Mouse (Mus musculus): ENCODE measurements around the gene Synm. TPM values are rescaled to one million over a fixed set of nuclear protein-coding genes. Genes with fewer than 3 reads are reported as not detected.

Gene Synm
- total RNA-seq (2022) = 10 to 100 TPM; 18.3 to 20.8 (median 19.8) TPM

DNA sequence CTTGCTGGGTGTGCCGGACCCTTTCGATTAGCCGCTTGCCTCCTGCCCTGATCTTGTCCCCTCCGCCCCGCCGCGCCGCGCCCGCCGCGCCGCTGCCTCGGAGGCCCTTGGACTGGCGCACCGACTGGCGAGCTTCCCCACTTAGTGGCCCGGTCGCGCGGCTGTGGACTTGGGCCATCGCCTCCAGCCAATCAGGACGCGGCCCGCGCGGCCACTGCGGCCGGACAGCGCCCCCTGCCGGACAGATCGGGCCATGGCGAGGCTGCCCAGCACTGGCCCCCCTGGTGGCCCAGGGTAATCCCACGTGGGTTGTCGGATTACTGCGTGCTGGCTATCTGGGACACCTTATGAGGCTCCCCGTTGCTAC, at the start of gene Synm:
Gene Synm, minus strand, starts transcription at position 114 of the 367 bp plus-strand sequence.
- peak; percentile 71 to 85 for DNase-seq (ENCODE audit: low spot score in 2 of 2)

DNA sequence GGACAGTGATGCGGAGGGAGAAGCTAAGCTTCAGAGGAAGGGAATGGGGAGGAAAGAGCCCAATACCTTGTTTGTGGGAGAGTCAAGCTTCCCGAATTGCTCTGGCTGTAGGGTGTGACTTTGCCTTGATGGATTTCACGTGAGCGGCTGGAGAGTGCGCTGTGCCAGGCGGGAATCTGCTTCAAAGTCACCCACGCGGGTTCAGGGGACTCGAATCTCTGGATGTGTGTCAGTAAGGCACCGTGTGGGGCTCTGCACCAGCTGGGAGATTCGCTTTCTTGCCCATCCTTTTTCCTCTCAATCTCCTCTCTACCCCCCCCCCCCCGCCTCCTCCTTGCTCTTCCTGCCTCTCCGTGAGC, 44.3 kb upstream of the Synm start:
- DNase-seq (ENCODE audit: low spot score in 2 of 2) = no peak

DNA sequence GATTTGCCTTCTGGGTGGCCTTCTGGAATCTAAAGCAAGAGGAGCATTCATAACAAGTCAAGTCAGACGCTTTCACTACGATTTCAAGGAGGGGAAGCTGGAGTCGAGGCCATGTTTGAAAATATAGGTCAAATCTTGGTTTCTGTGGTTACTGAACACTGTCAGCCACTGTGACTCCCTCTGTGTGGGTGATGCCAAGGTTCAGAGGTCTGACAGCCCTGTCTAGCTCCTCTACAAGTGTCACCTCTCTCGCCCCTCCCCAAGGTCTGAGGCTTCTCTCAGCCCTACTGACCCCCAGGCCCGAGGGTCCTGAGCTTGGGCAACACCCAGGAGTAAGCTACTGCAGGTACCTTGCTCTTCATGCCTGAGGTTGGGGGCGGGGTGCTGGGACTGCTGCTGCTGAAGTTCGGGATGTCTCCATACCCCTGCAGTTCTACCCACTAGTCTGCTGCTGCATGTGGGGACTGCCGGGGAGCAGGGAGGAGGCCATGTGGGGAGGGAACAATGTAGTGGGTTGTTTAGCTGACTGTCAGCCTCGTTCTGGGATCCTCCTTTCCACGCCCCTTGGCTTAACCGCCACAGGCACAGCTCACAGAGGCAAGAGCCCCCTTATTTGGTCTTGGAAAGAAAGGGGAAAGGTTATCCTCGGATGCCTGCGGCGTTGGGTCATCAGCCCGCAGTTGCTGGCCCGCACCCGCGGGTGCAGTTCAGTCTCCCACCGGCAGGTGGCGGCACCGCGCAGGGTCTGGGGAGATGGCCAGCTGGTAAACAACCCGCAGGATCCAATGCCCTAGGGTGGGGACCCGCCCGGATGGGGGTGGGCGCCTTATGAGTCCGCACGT, 43.7 kb upstream of the Synm start:
- peak; percentile 59 to 86 for DNase-seq (ENCODE audit: low spot score in 2 of 2)

DNA sequence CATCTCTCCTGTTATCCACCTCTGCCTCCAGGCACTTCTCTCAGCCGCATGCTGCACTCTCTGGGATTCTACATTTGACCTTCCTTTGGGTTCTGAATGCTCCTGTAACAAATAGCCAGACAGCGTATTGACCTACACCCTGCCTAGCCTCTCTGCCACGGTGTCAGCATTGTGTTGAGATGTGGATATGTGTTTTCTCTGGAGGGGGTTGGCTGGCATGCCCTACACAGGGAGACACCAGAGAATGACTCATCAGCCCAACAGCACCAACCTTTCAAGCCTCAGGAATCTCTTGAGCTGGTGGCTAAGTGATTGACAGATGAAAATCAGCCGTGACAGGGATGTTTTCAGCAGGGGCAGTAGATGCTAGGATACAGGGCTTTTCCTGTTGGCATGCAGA, 41.5 kb upstream of the Synm start:
- no peak for DNase-seq (ENCODE audit: low spot score in 2 of 2)

DNA sequence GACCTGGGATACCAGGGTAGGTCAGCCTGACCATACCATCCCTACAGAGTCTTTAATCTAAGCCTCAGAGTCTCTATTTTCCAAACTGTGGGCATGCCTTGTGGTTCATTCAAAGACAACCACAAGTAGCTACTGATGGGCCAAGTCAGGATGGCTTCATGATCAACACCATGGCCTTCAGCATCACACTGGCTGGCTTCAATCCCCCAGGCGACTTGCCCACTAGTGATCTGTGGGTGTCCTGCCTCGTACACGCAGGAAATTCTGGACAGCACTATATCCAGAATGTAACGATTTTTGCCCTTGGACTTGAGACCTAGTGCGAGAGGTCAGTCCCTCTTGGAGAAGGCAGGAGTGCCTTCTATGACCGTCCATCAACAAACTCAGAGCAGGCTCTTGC, 41.0 kb upstream of the Synm start:
- DNase-seq (ENCODE audit: low spot score in 2 of 2) = no peak

DNA sequence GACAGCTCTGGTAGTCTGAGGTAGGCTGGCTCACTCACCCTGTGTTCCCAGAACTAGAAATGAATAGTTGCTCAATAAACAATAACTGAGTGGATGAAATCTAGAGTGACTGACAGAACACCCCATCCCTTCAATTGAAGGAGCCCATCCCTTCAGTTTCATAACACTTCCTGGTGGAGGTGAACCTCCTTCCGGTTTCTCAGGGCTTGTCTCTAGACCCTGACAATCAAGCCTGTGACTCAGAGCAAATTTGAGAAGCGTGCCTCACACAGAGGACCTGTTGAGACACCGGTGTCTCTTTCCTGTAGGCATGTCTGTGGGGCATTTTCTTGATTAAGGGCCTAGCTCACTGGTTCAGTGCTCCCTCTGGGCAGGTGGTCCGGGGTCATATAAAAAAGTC, 38.9 kb upstream of the Synm start:
- no peak for DNase-seq (ENCODE audit: low spot score in 2 of 2)

DNA sequence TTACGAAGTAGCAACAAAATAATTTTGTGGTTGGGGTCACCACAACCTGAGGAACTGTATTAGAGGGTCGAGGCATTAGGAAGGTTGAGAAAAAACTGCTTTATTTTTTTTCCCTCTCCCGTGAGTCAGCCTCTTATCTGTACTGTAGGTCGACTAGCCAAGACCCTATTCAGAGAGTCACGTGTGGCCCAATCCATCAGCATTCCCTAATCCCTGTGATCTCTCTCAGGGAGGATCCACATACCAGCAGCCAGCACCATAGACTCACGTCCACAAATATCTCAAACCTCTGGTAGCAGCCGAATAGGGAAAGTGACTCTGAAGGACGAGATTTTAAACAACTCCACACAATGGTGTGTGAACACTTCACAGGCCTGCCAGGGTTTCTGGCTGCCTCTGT, 37.5 kb upstream of the Synm start:
- no peak for DNase-seq (ENCODE audit: low spot score in 2 of 2)

DNA sequence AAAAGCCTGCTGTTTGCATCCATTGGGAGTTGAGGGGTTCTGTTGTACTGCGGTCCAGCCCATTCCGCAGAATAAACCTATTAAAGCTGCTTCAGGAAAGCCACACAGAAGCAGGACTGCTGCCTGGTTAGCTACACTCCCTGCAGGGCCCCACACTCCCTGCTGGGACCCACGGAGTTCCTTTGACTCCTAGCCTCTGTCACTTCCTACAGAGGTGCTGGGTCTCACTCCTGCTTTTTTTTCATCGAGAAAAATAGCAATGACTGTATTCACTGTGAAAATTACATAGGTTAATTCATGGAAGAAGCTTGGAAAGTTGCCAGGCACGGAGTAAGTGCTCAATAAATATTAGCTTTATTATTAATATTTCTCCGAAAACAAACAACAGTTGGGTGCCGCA, 33.9 kb upstream of the Synm start:
- DNase-seq (ENCODE audit: low spot score in 2 of 2) = no peak

DNA sequence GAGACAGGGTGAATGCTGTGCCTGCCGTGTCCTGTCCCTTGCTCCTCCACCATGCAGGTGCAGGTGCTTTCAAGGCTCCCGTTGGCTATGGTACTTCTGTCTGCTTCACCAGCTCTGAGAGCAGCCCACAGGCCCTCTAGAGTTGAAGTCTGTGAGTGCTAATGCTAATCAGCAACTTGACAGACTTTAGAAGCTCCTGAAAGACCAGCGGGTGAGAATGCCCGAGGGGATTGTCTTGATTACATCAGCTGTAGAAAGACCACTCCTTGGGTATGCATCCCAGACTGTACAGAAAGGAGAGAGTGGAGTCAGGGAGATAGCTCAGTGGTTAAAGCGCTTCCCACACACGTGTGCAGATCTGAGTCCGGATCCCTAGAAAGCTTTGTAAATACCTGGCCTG, 31.7 kb upstream of the Synm start:
- no peak for DNase-seq (ENCODE audit: low spot score in 2 of 2)

DNA sequence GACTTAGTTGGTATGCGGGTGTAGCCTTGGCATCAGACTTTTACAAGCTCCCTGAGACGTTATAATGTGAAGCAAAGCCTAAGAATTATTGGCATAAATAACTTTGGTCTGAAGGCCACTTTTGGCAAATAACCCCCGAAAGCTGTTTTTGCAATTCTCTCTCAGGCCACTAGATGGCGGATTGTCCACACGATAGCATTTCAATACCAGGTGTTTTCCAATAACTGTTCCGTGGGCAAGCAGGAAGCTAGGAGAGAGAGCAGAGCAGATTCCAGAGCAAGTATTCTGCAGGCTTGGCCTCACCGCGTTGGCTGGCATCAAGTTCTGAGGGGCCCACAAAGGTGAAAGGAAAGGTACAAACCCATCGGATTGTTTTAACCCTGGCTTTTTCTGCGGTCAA, 29.2 kb upstream of the Synm start:
- peak; percentile 28 to 59 for DNase-seq (ENCODE audit: low spot score in 2 of 2)

DNA sequence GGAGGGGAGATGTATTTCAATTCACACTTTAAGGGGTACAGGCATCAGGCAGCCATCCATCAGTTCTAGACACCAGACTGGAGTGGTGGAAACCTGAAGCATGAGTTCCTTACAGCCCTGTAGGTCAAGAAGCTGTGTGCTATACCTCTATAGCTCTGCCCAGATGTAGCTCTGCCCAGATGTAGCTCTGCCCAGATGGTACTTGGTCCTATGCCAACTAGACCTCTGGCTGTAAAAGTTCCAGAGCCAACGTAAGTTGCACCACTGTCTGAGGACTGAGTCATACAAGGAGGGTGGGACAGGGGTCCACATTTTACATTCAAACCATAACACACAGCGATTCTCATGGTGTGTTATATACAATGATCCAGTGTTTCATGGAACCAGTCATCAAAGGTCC, 28.3 kb upstream of the Synm start:
- DNase-seq (ENCODE audit: low spot score in 2 of 2) = no peak

DNA sequence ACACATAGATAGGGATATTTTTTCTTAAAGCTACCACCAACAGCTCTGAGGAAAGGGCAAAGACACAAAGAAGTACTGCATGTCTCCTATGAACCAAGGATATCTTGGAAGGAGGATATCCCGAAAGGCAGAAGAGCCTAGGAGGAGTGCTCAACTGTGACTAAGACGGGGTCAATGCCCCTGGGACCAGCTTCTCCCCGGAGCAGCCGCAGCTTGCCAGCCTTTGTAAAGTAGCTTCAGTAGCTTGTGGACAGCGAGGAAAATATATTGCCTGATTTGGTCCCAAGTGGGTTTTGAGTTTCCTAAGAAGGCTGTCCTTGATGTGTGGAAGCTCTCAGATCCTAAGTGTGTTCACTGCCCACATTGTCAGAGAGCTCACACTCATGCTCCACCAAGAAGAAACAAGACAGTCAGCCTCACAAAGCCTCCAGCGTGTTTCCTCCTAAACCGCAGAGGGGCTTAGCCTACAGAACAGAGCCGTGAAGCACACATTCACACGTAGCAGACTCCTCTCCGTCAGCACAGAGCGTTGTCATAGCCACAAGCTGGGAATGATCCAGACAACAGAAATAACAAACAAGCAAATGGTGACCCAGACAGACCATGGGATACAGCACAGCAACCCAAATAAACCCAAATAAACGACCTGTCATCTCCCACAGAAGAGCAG, 17.2 kb upstream of the Synm start:
- no peak for DNase-seq (ENCODE audit: low spot score in 2 of 2)

DNA sequence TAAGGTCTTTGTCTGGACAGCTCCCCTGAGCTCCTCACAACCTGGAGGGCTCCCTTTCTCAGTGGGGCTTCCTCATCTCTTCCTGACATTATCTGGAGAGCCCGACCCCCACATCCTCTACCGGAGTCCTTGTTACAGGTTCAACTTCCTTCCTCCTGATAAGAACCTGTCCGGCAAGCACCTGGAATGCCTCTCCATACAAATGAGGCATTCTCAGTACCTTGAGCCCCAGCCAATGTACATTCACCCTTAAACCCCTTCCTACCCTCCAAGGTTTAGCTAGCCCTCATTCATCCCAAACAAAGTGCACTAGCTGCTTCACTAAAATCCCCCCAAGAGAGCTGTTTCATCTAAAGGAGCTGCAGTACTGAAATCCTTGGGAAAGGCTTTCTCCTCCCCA, 16.1 kb upstream of the Synm start:
- DNase-seq (ENCODE audit: low spot score in 2 of 2) = no peak

DNA sequence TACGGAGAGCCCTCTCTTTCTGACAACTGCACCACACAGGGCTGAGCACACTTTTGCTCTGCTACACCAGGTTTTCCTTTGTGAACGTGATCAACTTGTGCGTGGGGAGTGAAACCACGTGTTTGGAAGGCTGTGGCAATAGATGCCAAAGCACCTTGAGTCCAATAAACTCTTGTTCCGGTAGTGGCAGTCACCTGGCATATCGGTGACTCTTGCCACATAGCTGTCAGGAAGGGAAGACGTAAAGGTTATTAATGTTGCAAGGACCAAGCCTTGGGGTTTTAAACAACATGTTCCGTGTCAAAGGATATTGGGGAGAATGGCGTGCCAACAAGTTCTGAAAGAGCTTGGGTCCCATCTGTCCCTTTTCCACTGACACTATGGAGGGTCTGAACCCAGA, 12.7 kb upstream of the Synm start:
- DNase-seq (ENCODE audit: low spot score in 2 of 2) = no peak

DNA sequence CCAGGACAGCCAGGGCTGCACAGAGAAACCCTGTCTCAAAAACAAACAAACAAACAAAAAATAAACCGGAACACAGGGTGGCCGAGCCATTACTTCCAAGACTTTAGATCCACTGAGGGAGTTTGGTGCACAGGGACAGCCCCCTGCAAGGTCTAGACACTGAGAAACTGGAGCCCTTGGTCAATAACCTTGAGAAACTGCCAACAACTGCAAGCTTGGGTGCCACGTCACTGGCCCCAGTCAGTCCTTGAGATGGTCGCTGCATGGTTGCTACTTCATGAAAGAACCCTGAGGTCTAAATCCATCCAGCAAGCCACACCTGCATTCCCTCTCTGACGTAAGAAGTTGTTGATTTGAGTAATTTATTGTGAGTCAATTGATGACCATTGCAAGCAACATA, 9.9 kb upstream of the Synm start:
- DNase-seq (ENCODE audit: low spot score in 2 of 2) = no peak

DNA sequence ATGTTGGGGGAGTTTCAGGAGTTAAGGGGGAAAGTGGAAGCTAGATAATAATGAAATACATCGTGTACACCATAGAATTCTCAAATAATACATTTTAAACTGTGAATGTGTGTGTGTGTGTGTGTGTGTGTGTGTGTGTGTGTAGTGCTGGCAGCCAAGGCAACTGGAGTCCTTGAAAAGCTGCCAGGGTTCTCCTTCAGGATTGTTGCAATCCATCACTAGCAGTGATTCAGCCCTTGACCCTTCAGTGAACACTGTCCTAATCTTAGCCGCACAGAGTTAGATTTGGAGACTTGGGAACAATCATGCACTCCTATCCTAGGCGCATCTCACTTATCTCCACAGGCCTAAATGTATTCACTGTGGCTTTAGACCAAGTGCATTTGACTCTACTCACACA, 8.6 kb upstream of the Synm start:
- no peak for DNase-seq (ENCODE audit: low spot score in 2 of 2)

DNA sequence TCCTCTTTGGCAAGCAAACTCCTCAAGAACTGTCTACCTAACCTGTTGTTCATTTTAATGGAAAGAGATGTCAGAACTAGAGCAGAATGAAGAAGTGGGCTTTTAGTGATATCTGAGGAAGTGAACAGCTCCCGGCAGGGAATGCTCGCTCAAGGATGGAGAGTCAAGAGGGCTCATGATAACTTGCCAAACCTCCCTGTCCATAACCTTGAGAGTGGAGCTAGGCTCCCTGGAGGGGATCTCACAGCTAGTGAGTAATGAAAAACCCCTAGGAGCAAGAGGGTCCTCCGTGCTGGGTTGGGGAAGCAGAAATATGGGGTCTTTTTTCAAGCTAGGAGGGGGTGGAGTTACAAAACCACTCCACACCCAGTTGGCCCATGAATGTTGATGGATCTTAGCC, 4.1 kb upstream of the Synm start:
- no peak for DNase-seq (ENCODE audit: low spot score in 2 of 2)

DNA sequence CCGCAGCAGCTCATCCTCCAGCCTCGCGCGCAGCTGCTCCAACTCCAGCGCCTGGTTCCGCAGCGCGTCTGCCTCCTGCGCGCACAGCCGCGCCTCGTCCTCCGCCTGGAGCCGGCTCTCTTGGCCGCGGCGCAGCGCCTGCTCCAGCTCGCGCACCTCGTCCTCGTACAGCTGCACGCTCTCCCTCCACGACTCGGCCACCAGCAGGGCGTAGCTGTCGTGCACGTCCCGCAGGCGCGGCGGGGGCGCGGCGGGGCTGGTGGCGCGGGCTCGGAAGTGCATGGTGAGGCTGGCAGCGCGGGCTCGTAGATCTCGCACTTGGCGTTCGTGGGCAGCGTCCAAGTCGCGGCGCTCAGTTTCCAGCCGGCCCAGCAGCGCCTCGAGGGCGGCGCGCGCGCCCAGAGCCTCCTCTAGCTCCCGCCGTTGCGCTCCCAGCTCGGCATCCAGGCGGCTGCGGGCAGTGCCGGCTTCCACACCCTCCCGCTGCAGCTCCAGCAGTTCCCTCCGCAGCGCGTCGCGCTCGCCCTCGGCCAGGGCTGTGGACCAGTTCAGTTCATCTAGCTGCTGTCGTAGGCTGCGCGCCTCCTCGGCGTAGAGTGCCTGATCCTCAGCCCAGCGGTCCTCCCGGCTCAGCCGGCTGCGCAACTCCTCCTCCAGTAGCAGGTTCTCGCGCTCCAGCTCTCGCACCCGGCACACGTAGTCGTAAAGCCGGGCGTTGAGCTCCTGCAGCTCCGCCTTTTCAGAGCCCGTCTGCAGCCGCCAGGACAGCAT, 499 bp downstream of the Synm start:
- peak; percentile 60 to 73 for DNase-seq (ENCODE audit: low spot score in 2 of 2)

DNA sequence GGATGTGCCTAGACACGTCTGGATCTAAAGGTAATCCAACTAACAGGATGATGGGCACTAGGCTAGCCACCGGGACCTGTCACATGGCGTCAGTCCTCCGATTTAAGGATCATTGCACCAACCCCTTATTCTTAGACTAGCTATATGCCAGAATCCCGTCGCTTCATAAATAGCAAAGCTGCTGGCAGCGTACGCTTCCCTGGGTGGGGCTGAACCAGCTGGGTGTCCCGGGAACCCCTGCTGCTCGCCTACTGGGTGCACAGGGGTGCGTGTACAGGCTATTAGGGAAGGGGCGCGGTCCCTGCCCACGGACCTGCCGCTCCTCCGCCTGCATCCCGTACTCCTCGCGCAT, 1.1 kb downstream of the Synm start:
- DNase-seq (ENCODE audit: low spot score in 2 of 2) = no peak

DNA sequence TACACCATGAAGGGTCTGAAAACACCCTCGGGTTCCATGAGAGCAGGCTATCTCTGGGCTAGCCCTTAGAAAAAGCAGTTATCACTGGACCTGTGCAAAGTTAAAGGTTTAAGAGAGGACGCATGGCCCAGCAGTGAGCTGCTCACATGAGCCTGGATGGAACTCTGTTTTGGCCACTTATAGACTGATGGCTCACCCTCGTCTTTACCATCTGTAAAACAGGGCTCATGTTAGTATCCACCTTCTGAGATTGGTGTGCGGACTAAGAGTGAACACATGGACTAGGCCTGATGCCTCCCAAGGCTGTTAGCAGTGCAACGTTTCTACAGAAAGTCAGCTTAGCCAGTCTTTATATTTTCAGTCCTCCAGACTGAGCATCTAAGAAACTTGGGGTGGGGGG, 2.9 kb downstream of the Synm start:
- no peak for DNase-seq (ENCODE audit: low spot score in 2 of 2)

DNA sequence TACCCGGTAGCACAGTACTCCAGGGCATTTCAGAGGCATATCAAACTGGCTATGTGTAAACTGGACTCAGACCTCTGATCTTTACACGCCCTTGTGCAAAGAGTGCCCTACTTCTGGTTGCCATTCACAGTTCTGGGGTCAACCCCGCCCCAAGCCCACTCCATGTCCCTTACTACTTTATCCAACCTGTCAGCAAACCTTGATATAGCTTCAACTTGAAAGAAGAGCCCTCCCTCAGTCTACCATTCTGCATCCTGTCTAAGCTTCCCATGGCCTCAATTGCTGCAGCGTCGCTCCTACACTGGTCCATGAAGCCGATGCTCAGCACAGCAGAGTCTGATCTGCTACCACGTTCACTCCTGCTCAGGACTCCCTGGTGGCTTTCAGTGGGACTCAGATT, 4.2 kb downstream of the Synm start:
- no peak for DNase-seq (ENCODE audit: low spot score in 2 of 2)

DNA sequence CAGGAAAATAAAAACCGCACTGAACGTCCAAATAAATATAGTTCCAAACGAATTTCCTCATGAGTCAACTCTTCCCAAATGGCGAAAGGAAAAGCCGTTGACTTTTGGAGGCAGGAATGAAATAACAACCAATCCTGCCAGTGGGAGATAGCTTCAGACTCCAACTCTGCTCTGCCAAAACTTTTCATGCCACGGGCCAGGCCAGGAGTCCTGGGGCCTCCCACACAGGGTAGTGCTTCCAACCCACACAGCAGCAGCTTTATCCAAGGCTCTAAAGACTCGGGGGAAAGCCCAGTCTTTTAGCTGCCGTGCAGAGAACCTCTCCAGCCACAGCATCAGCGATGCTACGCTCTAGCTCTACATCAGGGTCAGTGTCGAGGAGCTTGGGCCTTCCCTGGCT, 4.9 kb downstream of the Synm start:
- no peak for DNase-seq (ENCODE audit: low spot score in 2 of 2)

All from left cerebral cortex, adult 8-10 months (tissue).